Mouse (Mus musculus): ENCODE measurements around the gene Arid3a. TPM values are rescaled to one million over a fixed set of nuclear protein-coding genes. Genes with fewer than 3 reads are reported as not detected.

Arid3a gene
- polyA plus RNA-seq, 1 experiment from 2014 or later: 19.4 TPM

DNA sequence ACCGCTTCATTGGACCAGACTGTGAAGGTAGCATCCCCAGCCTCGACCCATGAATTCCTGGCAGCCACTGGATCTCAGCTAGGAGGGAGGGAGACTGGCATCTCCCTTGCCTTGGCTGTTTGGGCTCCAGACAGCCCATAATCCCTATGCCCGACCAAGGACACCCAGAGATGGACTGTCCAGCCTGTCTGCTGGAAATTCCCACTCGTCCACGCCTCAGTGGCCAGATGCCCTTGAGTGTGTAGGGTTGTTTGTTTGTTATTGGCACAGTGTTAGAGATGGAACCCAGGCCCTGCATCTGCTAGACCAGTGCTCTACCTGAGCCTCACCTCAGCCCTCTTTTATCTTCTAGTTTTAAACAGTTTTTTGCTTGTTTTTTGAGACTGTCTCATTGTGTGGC, 38.5 kb downstream of the Arid3a start:
- Histone ChIP-seq H3K4me3 (ENCODE audit: low read length) (no peak overlapping the region), H3K4me1 (ENCODE audit: control insufficient read depth, insufficient read depth, low read length) (peaks cover 7% of the 10 kb centered on the region; the same call in 1 of the 2 replicates), H3K4me2 (ENCODE audit: low read depth, low read length) (no peak overlapping the region), H3K36me3 (ENCODE audit: control insufficient read depth, insufficient read depth, low read length) (peaks cover 47% of the 10 kb centered on the region), H3K9ac (ENCODE audit: low read depth, low read length) (no peak overlapping the region), H3K27me3 (replicated peaks; ENCODE audit: control insufficient read depth, insufficient read depth, low read length) (no peaks in the 10 kb centered on the region; the same call in 1 of the 2 replicates), H3K9me3 (ENCODE audit: control insufficient read depth, low read length) (no peaks in the 10 kb centered on the region), H3K27ac (ENCODE audit: low read length) (no peak overlapping the region)
- ATAC-seq: no peak
- whole genome bisulfite sequencing: 94% methylated on average over 5 of the region's 5 CpGs

GRCm38 (mm10) chr10:79966886-79967400, 40.1 kb downstream of the Arid3a start:
- Histone ChIP-seq H3K4me3 (ENCODE audit: low read length) (no peak overlapping the region), H3K4me1 (ENCODE audit: control insufficient read depth, insufficient read depth, low read length) (peaks cover 10% of the 10 kb centered on the region), H3K27me3 (replicated peaks; ENCODE audit: control insufficient read depth, insufficient read depth, low read length) (peaks cover 15% of the 10 kb centered on the region), H3K4me2 (ENCODE audit: low read depth, low read length) (no peak overlapping the region), H3K9ac (ENCODE audit: low read depth, low read length) (no peak overlapping the region), H3K36me3 (ENCODE audit: control insufficient read depth, insufficient read depth, low read length) (peaks cover 47% of the 10 kb centered on the region), H3K9me3 (ENCODE audit: control insufficient read depth, low read length) (no peaks in the 10 kb centered on the region), H3K27ac (ENCODE audit: low read length) (no peak overlapping the region)
- WGBS: 94% methylated on average over 5 of the region's 5 CpGs
- no peak for ATAC-seq

DNA sequence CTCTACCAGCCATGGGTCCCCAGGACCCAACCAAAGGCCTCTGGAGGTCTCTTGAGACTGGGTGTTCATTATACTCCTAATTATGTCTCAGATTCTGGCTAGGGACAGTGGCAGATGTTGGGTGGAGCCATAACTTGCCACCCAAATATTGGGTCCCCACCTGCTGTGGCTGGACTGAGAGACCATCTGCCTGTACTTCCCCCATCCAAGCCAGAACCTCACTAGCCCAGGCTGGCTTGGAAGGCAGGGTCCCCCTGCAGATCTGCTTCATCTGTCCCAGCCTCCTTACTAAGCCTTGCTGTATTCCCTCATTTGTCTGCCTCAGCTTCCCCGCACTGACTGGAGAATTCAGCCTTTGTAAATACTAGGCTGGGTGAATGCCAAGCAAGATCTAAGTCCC, 41.3 kb downstream of the Arid3a start:
- Histone ChIP-seq H3K36me3 (ENCODE audit: control insufficient read depth, insufficient read depth, low read length) (peaks cover 37% of the 10 kb centered on the region), H3K9me3 (ENCODE audit: control insufficient read depth, low read length) (no peaks in the 10 kb centered on the region), H3K4me3 (ENCODE audit: low read length) (no peak overlapping the region), H3K4me1 (ENCODE audit: control insufficient read depth, insufficient read depth, low read length) (peaks cover 10% of the 10 kb centered on the region), H3K27ac (ENCODE audit: low read length) (no peak overlapping the region), H3K4me2 (ENCODE audit: low read depth, low read length) (no peak overlapping the region), H3K27me3 (replicated peaks; ENCODE audit: control insufficient read depth, insufficient read depth, low read length) (peaks cover 15% of the 10 kb centered on the region), H3K9ac (ENCODE audit: low read depth, low read length) (no peak overlapping the region)
- 67% methylated on average over 1 of the region's 1 CpGs for WGBS
- no peak for ATAC-seq

DNA sequence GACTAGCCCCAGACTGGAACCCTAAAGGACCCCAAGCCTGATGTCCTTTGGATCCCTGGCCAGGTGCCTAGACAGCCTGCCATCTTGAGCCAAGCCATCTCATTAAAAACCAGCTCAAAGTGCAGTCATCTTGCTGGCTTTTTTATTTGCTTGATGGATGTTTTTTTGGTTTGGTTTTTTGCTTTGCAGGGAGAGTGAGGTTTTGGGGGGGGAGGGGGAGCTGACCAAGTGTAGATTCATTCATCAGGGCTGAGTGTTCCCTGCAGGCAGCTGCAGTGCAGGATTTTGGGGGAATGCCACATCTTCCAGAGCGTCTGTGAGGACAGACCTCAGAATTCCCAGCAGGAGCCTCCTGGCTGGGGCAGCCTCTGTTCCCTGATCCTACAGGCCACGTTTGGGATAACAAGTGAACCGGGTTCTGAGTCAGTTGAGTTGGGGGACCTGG, 42.3 kb downstream of the Arid3a start:
- Histone ChIP-seq H3K4me1 (ENCODE audit: control insufficient read depth, insufficient read depth, low read length) (peaks cover 10% of the 10 kb centered on the region), H3K36me3 (ENCODE audit: control insufficient read depth, insufficient read depth, low read length) (peaks cover 37% of the 10 kb centered on the region), H3K27me3 (replicated peaks; ENCODE audit: control insufficient read depth, insufficient read depth, low read length) (peaks cover 15% of the 10 kb centered on the region), H3K9ac (ENCODE audit: low read depth, low read length) (no peak overlapping the region), H3K4me2 (ENCODE audit: low read depth, low read length) (no peak overlapping the region), H3K27ac (ENCODE audit: low read length) (no peak overlapping the region), H3K4me3 (ENCODE audit: low read length) (no peak overlapping the region), H3K9me3 (ENCODE audit: control insufficient read depth, low read length) (no peaks in the 10 kb centered on the region)
- no peak for ATAC-seq
- 17% methylated on average over 3 of the region's 3 CpGs for WGBS

GRCm38 (mm10) chr10:79970415-79971182, 43.8 kb downstream of the Arid3a start, which contains the start of gene Grin3b:
Gene Grin3b, plus strand, starts transcription at chr10:79970715.
- Histone ChIP-seq H3K4me3 (ENCODE audit: low read length) (peak within 1 kb of the TSS; percentile 51), H3K9ac (ENCODE audit: low read depth, low read length) (peak within 1 kb of the TSS; percentile 64), H3K36me3 (ENCODE audit: control insufficient read depth, insufficient read depth, low read length) (peaks cover 23% of the 10 kb centered on the region), H3K27me3 (replicated peaks; ENCODE audit: control insufficient read depth, insufficient read depth, low read length) (peaks cover 15% of the 10 kb centered on the region), H3K27ac (ENCODE audit: low read length) (no peak within 1 kb of the TSS), H3K4me1 (ENCODE audit: control insufficient read depth, insufficient read depth, low read length) (peaks cover 10% of the 10 kb centered on the region), H3K9me3 (ENCODE audit: control insufficient read depth, low read length) (no peaks in the 10 kb centered on the region), H3K4me2 (ENCODE audit: low read depth, low read length) (peak within 1 kb of the TSS; percentile 85)
- ATAC-seq: peak; percentile 24; the same call in 1 of the 2 replicates
- 7% methylated on average over 47 of the region's 47 CpGs for WGBS

DNA sequence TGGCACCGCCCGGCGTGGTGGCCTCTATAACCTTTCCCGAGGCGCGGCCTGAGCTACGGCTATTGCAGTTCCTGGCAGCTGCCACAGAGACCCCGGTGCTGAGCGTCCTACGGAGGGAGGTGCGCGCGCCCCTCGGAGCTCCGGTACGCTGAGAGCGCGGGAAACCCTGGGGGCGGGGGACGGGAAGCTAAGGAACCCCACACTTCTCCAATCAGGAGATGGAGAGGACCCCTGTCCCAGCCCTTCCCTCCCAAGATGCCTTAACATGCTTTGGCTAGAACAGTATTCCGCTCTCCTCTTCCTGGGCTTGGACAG, 44.3 kb downstream of the Arid3a start:
- Histone ChIP-seq H3K36me3 (ENCODE audit: control insufficient read depth, insufficient read depth, low read length) (peaks cover 24% of the 10 kb centered on the region), H3K4me1 (ENCODE audit: control insufficient read depth, insufficient read depth, low read length) (peaks cover 10% of the 10 kb centered on the region), H3K27me3 (replicated peaks; ENCODE audit: control insufficient read depth, insufficient read depth, low read length) (peaks cover 15% of the 10 kb centered on the region), H3K9ac (ENCODE audit: low read depth, low read length) (peak overlapping the region; percentile 64), H3K4me3 (ENCODE audit: low read length) (peak overlapping the region; percentile 51), H3K4me2 (ENCODE audit: low read depth, low read length) (peak overlapping the region; percentile 85), H3K27ac (ENCODE audit: low read length) (no peak overlapping the region), H3K9me3 (ENCODE audit: control insufficient read depth, low read length) (no peaks in the 10 kb centered on the region)
- 0 out of 2 replicates have a peak, but pooled peaks have one; percentile 11 for ATAC-seq
- 4% methylated on average over 21 of the region's 21 CpGs for WGBS

DNA sequence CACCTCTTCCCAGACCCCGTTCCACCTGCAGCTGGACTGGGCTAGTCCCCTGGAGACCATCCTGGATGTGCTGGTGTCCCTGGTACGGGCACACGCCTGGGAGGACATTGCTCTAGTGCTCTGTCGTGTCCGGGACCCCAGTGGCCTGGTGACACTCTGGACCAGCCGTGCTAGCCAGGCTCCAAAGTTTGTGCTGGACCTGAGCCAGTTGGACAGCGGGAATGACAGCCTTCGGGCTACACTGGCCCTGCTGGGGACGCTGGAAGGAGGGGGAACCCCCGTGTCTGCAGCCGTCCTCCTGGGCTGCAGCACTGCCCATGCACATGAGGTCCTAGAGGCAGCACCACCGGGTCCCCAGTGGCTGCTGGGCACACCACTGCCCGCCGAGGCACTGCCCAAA, 46.0 kb downstream of the Arid3a start:
- H3K36me3 ChIP-seq (ENCODE audit: control insufficient read depth, insufficient read depth, low read length): peaks cover 25% of the 10 kb centered on the region
- H3K9ac ChIP-seq (ENCODE audit: low read depth, low read length): no peak overlapping the region
- 57% methylated on average over 14 of the region's 14 CpGs for WGBS
- peaks cover 15% of the 10 kb centered on the region for H3K27me3 ChIP-seq (replicated peaks; ENCODE audit: control insufficient read depth, insufficient read depth, low read length)
- no peak for ATAC-seq
- H3K27ac ChIP-seq (ENCODE audit: low read length): no peak overlapping the region
- no peaks in the 10 kb centered on the region; the same call in 1 of the 2 replicates for H3K9me3 ChIP-seq (ENCODE audit: control insufficient read depth, low read length)
- H3K4me2 ChIP-seq (ENCODE audit: low read depth, low read length): no peak overlapping the region
- H3K4me1 ChIP-seq (ENCODE audit: control insufficient read depth, insufficient read depth, low read length): peaks cover 10% of the 10 kb centered on the region
- H3K4me3 ChIP-seq (ENCODE audit: low read length): no peak overlapping the region

DNA sequence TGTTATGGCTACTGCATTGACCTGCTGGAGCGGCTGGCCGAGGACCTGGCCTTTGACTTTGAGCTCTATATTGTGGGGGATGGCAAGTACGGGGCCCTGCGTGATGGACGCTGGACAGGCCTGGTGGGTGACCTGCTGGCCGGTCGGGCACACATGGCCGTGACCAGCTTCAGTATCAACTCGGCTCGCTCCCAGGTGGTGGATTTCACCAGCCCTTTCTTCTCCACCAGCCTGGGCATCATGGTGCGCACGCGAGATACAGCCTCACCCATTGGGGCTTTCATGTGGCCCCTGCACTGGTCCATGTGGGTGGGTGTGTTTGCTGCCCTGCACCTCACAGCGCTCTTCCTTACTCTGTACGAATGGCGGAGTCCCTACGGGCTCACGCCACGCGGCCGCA, 47.2 kb downstream of the Arid3a start:
- no peak for ATAC-seq
- 89% methylated on average over 21 of the region's 21 CpGs for WGBS
- Histone ChIP-seq H3K4me1 (ENCODE audit: control insufficient read depth, insufficient read depth, low read length) (peaks cover 10% of the 10 kb centered on the region), H3K27ac (ENCODE audit: low read length) (no peak overlapping the region), H3K9ac (ENCODE audit: low read depth, low read length) (no peak overlapping the region), H3K4me2 (ENCODE audit: low read depth, low read length) (no peak overlapping the region), H3K27me3 (replicated peaks; ENCODE audit: control insufficient read depth, insufficient read depth, low read length) (peaks cover 15% of the 10 kb centered on the region), H3K36me3 (ENCODE audit: control insufficient read depth, insufficient read depth, low read length) (peaks cover 31% of the 10 kb centered on the region), H3K9me3 (ENCODE audit: control insufficient read depth, low read length) (no peaks in the 10 kb centered on the region; the same call in 1 of the 2 replicates), H3K4me3 (ENCODE audit: low read length) (no peak overlapping the region)

GRCm38 (mm10) chr10:79974668-79975067, 47.8 kb downstream of the Arid3a start:
- peaks cover 15% of the 10 kb centered on the region for H3K27me3 ChIP-seq (replicated peaks; ENCODE audit: control insufficient read depth, insufficient read depth, low read length)
- no peak overlapping the region for H3K4me2 ChIP-seq (ENCODE audit: low read depth, low read length)
- H3K9me3 ChIP-seq (ENCODE audit: control insufficient read depth, low read length): no peaks in the 10 kb centered on the region; the same call in 1 of the 2 replicates
- ATAC-seq: no peak
- H3K36me3 ChIP-seq (ENCODE audit: control insufficient read depth, insufficient read depth, low read length): peaks cover 36% of the 10 kb centered on the region
- H3K4me1 ChIP-seq (ENCODE audit: control insufficient read depth, insufficient read depth, low read length): peaks cover 10% of the 10 kb centered on the region
- whole genome bisulfite sequencing: 88% methylated on average over 8 of the region's 8 CpGs
- H3K9ac ChIP-seq (ENCODE audit: low read depth, low read length): no peak overlapping the region
- H3K4me3 ChIP-seq (ENCODE audit: low read length): no peak overlapping the region
- no peak overlapping the region for H3K27ac ChIP-seq (ENCODE audit: low read length)
